Mouse (Mus musculus): ENCODE results near the gene Cd164. TPM values are rescaled to one million over a fixed set of nuclear protein-coding genes. Genes with fewer than 3 reads are reported as not detected.

The Cd164 gene
- total RNA-seq, 2 experiments from 2014 or later: 133 to 157 TPM

DNA sequence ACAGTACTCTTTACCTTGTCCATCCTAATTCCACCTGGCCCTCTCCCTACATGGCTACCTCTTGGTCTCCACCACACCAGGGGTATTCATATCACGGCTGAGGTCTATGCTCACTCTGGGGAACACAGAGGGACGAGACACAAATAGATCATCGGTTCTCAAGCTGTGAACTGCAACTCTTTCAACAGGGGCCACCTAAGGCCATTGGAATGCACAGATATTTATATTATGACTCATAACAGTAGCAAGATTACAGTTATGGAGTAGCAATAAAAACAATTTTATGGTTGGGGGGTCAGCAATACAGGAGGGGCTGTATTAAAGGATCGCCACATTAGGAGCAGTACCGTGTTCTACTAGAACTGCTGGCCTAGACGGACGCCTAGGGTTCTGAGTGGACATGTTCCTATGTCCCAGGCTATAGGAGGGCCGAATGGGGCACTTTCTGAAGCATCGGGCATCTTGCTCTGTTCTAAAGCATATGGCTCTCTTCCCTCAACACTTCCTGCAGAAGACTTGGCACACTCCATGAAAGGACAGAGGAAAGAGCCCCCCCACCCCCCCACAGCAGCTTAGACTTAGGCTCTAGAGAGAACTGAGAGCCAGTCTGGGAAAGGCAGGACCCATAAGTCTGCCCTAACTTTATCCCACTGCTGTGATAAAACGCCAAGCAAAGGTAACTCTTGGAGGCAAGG lies 42.6 kb downstream of the Cd164 start:
- no peak for DNase-seq
- Histone ChIP-seq H3K27ac (no peak overlapping the region), H3K4me3 (no peak overlapping the region)
- intact Hi-C loops (cut with DNase I): no loop called here
- TF ChIP-seq CTCF (IDR thresholded peaks at IDR 0.05): no peak

DNA sequence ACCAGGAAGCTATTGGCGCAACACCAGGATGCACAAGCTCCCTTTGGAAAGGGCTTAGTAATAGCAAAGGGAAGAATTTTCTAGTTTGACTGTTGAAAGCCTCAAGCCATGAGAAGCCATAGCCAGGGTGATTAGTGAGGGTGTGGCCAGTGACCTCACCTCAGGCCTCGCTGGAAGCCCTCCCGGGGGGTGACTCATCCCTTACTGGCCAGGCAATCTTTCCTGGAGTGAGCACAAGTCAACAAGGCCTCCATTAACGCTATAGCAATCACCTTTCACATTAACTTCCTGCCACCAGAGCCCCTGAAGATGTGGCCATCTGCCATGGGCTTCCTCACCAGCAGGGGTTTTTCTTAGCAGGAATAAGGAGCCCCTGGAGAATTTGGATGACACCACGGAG lies 45.9 kb downstream of the Cd164 start:
- TF ChIP-seq CTCF (IDR thresholded peaks at IDR 0.05): no peak
- DNase-seq: peak; percentile 79

DNA sequence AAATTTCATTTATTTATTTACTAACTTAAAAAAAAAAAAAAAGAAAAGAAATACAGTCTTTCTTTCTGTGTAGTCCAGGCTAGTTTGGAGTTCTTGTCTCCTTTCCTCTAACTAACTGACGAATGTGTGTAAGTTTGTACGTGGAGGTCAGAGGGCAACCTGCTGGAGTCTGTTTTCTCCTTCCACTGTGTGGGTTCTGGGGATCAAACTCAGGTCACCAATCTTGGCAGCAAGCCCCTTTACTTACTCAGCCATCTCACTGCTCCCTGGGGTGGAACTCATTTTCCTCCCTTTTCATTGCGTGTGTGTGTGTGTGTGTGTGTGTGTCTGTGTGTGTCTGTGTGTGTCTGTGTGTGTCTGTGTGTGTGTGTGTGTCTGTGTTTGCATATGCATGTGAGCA lies 49.1 kb downstream of the Cd164 start:
- Histone ChIP-seq H3K27ac (no peak overlapping the region), H3K4me3 (no peak overlapping the region)
- no peak for DNase-seq
- intact Hi-C loops (cut with DNase I): no loop called here
- no peak for TF ChIP-seq CTCF (IDR thresholded peaks at IDR 0.05)

More for the DNA sequence above, 45.9 kb downstream of the Cd164 start:
- H3K4me3 ChIP-seq: peak overlapping the region; percentile 35
- intact Hi-C loops (cut with DNase I): no loop called here
- H3K27ac ChIP-seq: peak overlapping the region; percentile 62

- intact Hi-C loops (cut with DNase I): no loop called here
- TF ChIP-seq CTCF (IDR thresholded peaks at IDR 0.05): no peak
These were observed 51.9 kb downstream of the Cd164 start for GRCm38 (mm10) chr10:41571065-41571464.

DNA sequence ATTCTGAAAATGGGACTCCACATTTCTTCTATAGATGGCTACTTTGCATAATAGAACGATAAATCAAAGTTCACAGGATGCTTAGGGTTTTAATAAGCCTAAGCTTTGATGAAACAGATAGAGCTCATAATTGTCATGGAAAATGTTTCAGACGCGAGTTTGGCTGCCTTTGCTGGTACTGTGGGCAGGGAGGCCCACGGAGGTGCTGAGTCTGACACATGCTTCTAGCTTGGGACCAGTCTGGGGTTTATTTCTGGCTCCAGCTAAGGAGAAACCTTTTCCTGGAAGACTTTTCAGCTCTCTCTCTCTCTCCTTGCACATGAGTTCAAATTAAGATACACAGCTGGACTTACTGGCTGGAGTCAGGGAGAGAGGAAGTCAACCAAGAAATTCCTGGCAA lies 53.1 kb downstream of the Cd164 start:
- intact Hi-C loops (cut with DNase I): no loop called here
- no peak for TF ChIP-seq CTCF (IDR thresholded peaks at IDR 0.05)
- no peak overlapping the region for H3K4me3 ChIP-seq
- peak overlapping the region; percentile 48 for H3K27ac ChIP-seq
- no peak for DNase-seq

More at GRCm38 (mm10) chr10:41571065-41571464, 51.9 kb downstream of the Cd164 start:
- Histone ChIP-seq H3K4me3 (no peak overlapping the region), H3K27ac (no peak overlapping the region)
- DNase-seq: no peak

DNA sequence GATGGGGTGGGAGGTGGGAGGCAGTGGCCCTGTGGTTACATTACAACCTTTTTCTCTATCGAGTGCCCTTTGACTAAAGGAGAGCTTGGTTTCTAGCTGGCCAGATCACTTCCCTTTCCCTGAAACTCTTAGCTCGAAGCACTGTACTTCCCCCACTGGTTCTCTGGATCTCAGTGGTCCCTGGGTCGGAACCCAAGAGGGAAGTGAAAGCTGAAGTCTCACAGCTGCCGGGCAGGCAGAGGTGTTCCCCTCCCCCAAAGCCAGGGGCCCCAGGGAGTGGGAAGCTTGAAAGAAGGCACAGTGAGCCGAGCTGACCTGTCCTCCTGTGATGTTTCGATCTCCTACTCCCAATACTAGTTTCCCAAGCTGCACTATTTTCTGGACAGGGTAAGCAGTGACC lies 54.0 kb downstream of the Cd164 start:
- H3K27ac ChIP-seq: no peak overlapping the region
- DNase-seq: no peak
- intact Hi-C loops (cut with DNase I): no loop called here

GRCm38 (mm10) chr10:41575451-41576327 lies 56.5 kb downstream of the Cd164 start:
- no peak for TF ChIP-seq CTCF (IDR thresholded peaks at IDR 0.05)
- peak overlapping the region; percentile 77 for H3K27ac ChIP-seq
- intact Hi-C loops (cut with DNase I): no loop called here
- DNase-seq: peak; percentile 62
- H3K4me3 ChIP-seq: no peak overlapping the region

More for the DNA sequence above, 54.0 kb downstream of the Cd164 start:
- H3K4me3 ChIP-seq: no peak overlapping the region
- TF ChIP-seq CTCF (IDR thresholded peaks at IDR 0.05): no peak

DNA sequence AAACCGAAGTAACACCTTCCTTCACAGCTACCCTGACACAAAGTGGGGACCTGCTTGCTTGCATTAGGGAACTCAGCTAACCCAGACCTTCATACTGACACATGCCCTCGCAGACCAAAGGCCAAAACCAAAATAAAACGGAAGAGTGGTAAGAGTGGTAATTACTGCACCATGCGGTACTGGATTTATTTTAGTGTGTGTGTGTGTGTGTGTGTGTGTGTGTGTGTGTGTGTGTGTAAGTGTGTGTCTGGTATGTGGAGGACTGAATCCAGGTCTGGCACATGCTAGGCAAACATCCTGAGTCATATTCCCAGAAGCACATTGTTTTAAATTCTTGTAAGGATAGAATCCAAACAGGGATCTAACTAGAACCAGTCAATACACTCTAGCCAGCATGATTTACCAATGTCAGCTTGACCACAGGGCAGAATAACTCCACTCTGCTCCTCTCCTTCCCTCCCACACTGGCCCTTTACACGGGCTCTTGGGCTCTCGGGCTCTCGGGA lies 57.2 kb downstream of the Cd164 start:
- TF ChIP-seq CTCF (IDR thresholded peaks at IDR 0.05): no peak
- intact Hi-C loops (cut with DNase I): no loop called here
- no peak for DNase-seq
- Histone ChIP-seq H3K4me3 (no peak overlapping the region), H3K27ac (peak overlapping the region; percentile 77)

DNA sequence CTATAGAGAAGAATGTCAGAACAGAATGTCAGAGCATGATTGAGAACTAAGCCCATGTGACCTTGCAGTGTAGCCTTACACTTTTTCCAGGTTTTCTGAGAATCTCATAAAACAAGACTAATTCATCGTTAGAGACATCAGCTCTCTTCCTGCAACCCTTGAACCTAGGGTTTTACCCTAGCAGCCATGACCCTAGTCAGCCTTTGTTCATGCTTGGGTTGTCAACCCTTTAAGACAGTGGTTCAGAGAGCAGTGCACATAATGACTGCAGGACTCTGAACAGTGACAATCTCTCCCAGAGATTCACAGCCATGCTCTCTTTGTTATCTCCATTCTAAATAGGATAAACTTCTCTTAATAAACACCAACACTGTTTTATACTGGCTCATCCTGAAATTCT lies 59.3 kb downstream of the Cd164 start:
- no peak overlapping the region for H3K27ac ChIP-seq
- TF ChIP-seq CTCF (IDR thresholded peaks at IDR 0.05): no peak
- no peak overlapping the region for H3K4me3 ChIP-seq
- intact Hi-C loops (cut with DNase I): no loop called here
- no peak for DNase-seq

- intact Hi-C loops (cut with DNase I): no loop called here
- no peak for DNase-seq
- no peak for TF ChIP-seq CTCF (IDR thresholded peaks at IDR 0.05)
- Histone ChIP-seq H3K4me3 (no peak overlapping the region), H3K27ac (no peak overlapping the region)
These were observed 61.2 kb downstream of the Cd164 start for GRCm38 (mm10) chr10:41580441-41580840.

Other genes starting within 250 kb of the Cd164 start
- gene Fig4, start 216.2 kb upstream of the Cd164 start, total RNA-seq (2021): 1 to 10 TPM; 6.1 to 6.8 TPM
- gene Ak9, start 215.4 kb upstream of the Cd164 start, total RNA-seq (2021): not detected
- gene Zbtb24, start 69.0 kb upstream of the Cd164 start, total RNA-seq (2021): 1 to 10 TPM; 4.6 to 6.1 TPM
- 1 to 10 TPM; 5.9 to 6.9 TPM for gene Mical1, start 43.1 kb upstream of the Cd164 start, total RNA-seq (2021)
- gene Smpd2, start 29.0 kb upstream of the Cd164 start, total RNA-seq (2021): 10 to 100 TPM; 11.1 TPM
- gene Ppil6, start 29.0 kb upstream of the Cd164 start, total RNA-seq (2021): not detected
- gene Ccdc162, start 197.2 kb downstream of the Cd164 start, total RNA-seq (2021): 1 to 10 TPM in 1 of 2 experiments, under 1 TPM in 1; 0.89 to 1.3 TPM